Mouse (Mus musculus): ENCODE data around the gene Rere.

DNA sequence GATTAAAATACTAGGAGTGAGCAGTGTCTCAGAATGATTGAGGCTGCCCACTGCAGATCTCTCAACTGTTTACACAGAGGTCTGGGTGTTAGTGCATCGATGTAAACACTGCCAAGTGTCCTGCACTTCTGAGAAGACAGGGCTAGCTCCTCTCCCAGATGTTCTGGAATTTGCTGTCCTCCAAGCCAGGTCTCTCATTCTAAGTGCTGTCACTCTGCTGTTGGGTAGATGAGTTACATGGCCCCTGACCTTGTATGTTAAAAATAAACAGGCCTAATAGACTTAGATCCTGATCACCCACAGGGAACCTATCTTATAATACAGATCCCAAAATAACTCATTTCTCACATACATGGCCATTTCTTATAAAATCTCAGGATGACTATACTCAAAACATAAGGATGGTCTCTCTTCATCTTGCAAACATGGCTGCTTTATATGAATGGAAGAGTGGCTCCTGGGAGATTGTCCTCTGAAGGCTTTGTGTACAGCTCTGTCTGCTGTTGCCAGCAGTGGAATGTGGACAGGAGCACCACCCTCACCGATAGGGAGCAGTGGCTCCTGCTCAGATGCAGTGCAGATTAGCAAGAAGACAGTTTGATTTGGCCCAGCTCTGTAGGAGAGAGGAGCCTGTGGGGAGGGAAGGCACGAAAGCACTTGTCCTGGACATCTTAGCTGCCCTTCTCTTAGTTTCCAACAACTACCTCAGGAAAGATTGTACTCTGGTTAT lies 294.1 kb downstream of the Rere start:
- no peak for TF ChIP-seq ZNF384 (IDR thresholded peaks at IDR 0.05; ENCODE audit: low read depth, low read length)
- no peak for TF ChIP-seq MAFK (IDR thresholded peaks at IDR 0.05; ENCODE audit: insufficient read depth, low read depth, low read length)
- no peak for TF ChIP-seq HCFC1 (IDR thresholded peaks at IDR 0.05; ENCODE audit: borderline replicate concordance, insufficient read depth, low read length)
